Mouse (Mus musculus) retina, postnatal 1 day (tissue): ENCODE measurements around the gene D3Ertd751e.

ENCODE experiments used
- DNase-seq: peaks from one replicate; pipeline ENCODE4 v3.0.0-alpha.2; 2012

D3Ertd751e gene

GRCm38 (mm10) chr3:41742278-41742934, at the start of gene D3Ertd751e, which contains the start of gene Sclt1:
Gene D3Ertd751e (plus strand): TSS chr3:41742611.
Gene Sclt1 (minus strand): TSS chr3:41742514.
- DNase-seq, result peak; percentile 98

GRCm38 (mm10) chr3:41695681-41696080, 46.7 kb upstream of the D3Ertd751e start:
- no peak for DNase-seq

GRCm38 (mm10) chr3:41741601-41742277, 672 bp upstream of the D3Ertd751e start:
- no peak for DNase-seq

DNA sequence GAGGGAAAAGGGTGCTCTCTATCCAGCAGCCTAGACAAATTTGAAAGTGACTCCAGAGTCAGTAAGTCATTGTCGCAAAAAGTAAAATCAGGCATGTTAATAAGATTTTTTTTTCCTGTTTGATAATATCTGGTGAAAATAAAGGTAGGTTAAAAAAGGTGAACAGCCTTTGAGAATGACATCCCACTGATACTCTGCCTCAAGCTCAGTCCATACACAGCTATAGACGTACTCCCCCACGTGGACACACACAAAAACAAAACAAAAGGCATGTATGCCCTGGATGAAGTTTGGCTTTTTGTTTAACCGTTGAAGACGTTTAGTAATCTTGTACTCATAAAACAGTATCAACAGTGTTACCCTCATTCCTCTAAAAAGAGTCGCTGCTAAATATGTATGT, 1.0 kb downstream of the D3Ertd751e start:
- DNase-seq, result peak; percentile 46

DNA sequence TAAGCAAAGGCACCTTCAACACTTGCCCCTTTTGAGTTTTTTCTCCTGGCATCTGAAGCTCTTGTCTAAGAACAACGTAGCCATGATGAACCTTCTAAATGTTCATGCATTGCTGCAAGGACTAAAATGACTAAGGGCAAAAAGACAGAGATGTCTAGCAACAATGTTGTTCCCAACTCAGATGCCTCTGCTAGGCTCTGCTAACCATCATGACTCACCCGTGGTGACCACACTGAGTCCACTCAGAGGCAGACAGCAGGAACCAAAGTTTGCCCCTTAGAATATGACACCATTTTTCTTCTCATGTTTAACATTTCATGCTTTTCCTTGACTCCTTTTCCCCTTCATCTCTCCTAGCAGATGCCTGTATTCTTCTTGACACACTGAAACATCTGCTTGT, 12.1 kb downstream of the D3Ertd751e start:
- DNase-seq, result no peak

GRCm38 (mm10) chr3:41762091-41762490, 19.7 kb downstream of the D3Ertd751e start:
- no peak for DNase-seq

DNA sequence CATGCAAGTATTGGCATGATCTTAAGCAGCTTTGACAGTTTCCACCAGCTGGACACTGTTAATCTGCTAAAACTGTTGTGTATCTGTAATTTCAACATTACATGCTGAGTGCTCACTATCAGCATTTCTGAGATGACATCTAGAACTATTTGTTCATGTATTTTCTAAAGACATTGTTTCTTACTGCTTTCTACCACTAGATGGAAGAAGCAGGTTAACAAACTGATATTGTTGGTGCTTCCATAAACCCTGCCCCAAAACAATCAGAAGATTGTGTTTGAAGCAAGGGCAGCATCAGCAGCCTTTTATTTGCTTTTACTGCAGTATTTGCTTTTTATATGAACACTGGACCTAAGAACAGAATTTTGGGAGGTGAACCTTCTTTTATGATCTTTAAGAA, 70.0 kb downstream of the D3Ertd751e start:
- DNase-seq, result no peak
